ENCODE assay signal across 8 mouse cellular contexts in the genomic region with DNA sequence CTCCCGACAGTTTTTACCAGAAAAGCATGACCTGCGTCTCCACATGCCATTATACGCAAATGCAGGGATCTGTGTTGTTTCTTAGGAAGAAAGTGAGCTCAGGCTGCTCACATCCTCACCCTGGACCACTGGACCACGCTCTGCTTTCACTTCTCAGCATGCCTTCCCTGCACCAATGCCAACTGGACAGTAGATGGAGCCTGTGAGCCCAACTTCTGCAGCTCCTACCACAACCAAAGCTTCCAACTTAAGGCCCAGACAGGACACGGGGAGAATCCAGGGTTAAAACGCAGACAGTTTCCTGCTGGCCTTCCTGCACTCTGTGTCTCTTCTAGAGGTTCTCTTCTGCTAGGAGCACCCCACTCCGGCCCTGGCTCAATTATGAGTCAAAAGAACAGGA.
A peak's percentile ranks its signal among the peaks of the same experiment; 100 is the strongest.
DNase-seq lines count a peak whose midpoint lies in the region; ATAC-seq and TF ChIP-seq lines count a peak whose summit lies in the region.

No protein-coding gene starts in this region.

- H3K9ac ChIP-seq in kidney, postnatal 0 days (ENCODE audit: low read depth, low read length), result no peak overlapping the region
- no peak overlapping the region for H3K9ac ChIP-seq in liver, embryonic 14.5 days (replicated peaks)
- H3K9ac ChIP-seq in neural tube, embryonic 12.5 days, result no peak overlapping the region
- no peak overlapping the region for H3K9ac ChIP-seq in stomach, postnatal 0 days (ENCODE audit: low read length)

- H3K4me3 ChIP-seq in kidney, postnatal 0 days (replicated peaks; ENCODE audit: low read depth, low read length), result no peak overlapping the region
- H3K4me3 ChIP-seq in liver, embryonic 14.5 days (ENCODE audit: insufficient read depth in 1 of 2, low read depth in 2 of 2, low read length in 2 of 2), result no peak overlapping the region
- H3K4me3 ChIP-seq in neural tube, embryonic 12.5 days, result no peak overlapping the region
- H3K4me3 ChIP-seq in stomach, postnatal 0 days (ENCODE audit: low read depth, low read length), result no peak overlapping the region

- intact Hi-C loops in gastrocnemius, postnatal 36 days (cut with DNase I), result loop anchor here (2.0 kb wide), 1 partner anchor 100 kb away; no protein-coding TSS in a partner anchor

- no peaks in the 10 kb centered on the region for H3K27me3 ChIP-seq in kidney, postnatal 0 days (ENCODE audit: insufficient read depth, low read length)
- no peaks in the 10 kb centered on the region for H3K27me3 ChIP-seq in liver, embryonic 14.5 days (ENCODE audit: control insufficient read depth, insufficient read depth, low read length)
- no peaks in the 10 kb centered on the region for H3K27me3 ChIP-seq in neural tube, embryonic 12.5 days (replicated peaks)
- no peaks in the 10 kb centered on the region for H3K27me3 ChIP-seq in stomach, postnatal 0 days (ENCODE audit: control insufficient read depth, insufficient read depth, low read length)

- no peak for TF ChIP-seq EP300 in liver, embryonic 14.5 days (IDR thresholded peaks at IDR 0.05; ENCODE audit: low read depth)
- TF ChIP-seq EP300 in stomach, postnatal 0 days (optimal IDR thresholded peaks at IDR 0.05), result no peak

- H3K4me1 ChIP-seq in kidney, postnatal 0 days (replicated peaks; ENCODE audit: insufficient read depth, low read length), result peaks cover 2% of the 10 kb centered on the region; the same call in 1 of the 2 replicates
- no peaks in the 10 kb centered on the region for H3K4me1 ChIP-seq in liver, embryonic 14.5 days (replicated peaks; ENCODE audit: control insufficient read depth in 2 of 2, insufficient read depth in 2 of 2, low read length in 1 of 2)
- H3K4me1 ChIP-seq in neural tube, embryonic 12.5 days, result peaks cover 8% of the 10 kb centered on the region; the same call in 1 of the 2 replicates
- peaks cover 5% of the 10 kb centered on the region; the same call in 1 of the 2 replicates for H3K4me1 ChIP-seq in stomach, postnatal 0 days (replicated peaks; ENCODE audit: control insufficient read depth, insufficient read depth)

- no peaks in the 10 kb centered on the region for H3K9me3 ChIP-seq in kidney, postnatal 0 days (replicated peaks; ENCODE audit: low read length)
- no peaks in the 10 kb centered on the region for H3K9me3 ChIP-seq in liver, embryonic 14.5 days (ENCODE audit: control insufficient read depth, low read length)
- peaks cover 6% of the 10 kb centered on the region; the same call in 1 of the 2 replicates for H3K9me3 ChIP-seq in neural tube, embryonic 12.5 days
- no peaks in the 10 kb centered on the region for H3K9me3 ChIP-seq in stomach, postnatal 0 days (ENCODE audit: control insufficient read depth, low read length)

- 0 out of 2 replicates have a peak, but pooled peaks have one; percentile 33 for ATAC-seq in kidney, postnatal 0 days (replicated peaks; ENCODE audit: low FRiP score, low read depth)
- no peak for ATAC-seq in liver, embryonic 14.5 days (ENCODE audit: insufficient read depth)
- ATAC-seq in neural tube, embryonic 12.5 days (ENCODE audit: low FRiP score, low read depth), result peak; percentile 49; the same call in 1 of the 2 replicates
- peak; percentile 53; the same call in 1 of the 2 replicates for ATAC-seq in stomach, postnatal 0 days (ENCODE audit: low FRiP score, low TSS enrichment)

- H3K36me3 ChIP-seq in kidney, postnatal 0 days (ENCODE audit: insufficient read depth, low read length), result no peaks in the 10 kb centered on the region
- no peaks in the 10 kb centered on the region for H3K36me3 ChIP-seq in liver, embryonic 14.5 days (replicated peaks; ENCODE audit: control insufficient read depth, insufficient read depth, low read depth)
- H3K36me3 ChIP-seq in neural tube, embryonic 12.5 days, result no peaks in the 10 kb centered on the region
- no peaks in the 10 kb centered on the region for H3K36me3 ChIP-seq in stomach, postnatal 0 days (ENCODE audit: control insufficient read depth, insufficient read depth, low read length)

- 11% methylated on average over 7 of the region's 7 CpGs for WGBS in kidney, postnatal 0 days
- whole genome bisulfite sequencing in liver, embryonic 14.5 days (ENCODE audit: insufficient replicate concordance), result 8% methylated on average over 7 of the region's 7 CpGs
- 18% methylated on average over 7 of the region's 7 CpGs for WGBS in neural tube, embryonic 12.5 days
- WGBS in stomach, postnatal 0 days, result 10% methylated on average over 7 of the region's 7 CpGs

- no peak overlapping the region for H3K4me2 ChIP-seq in kidney, postnatal 0 days (ENCODE audit: low read length)
- H3K4me2 ChIP-seq in liver, embryonic 14.5 days (ENCODE audit: low read depth), result no peak overlapping the region
- no peak overlapping the region for H3K4me2 ChIP-seq in neural tube, embryonic 12.5 days (replicated peaks)
- no peak overlapping the region for H3K4me2 ChIP-seq in stomach, postnatal 0 days (replicated peaks; ENCODE audit: low read depth)

- DNase-seq in CD4-positive helper T cell, adult 2 months (ENCODE audit: low read depth, low spot score), result peak; percentile 69
- peak; percentile 72 for DNase-seq in adrenal gland, adult 2 months
- peak; percentile 63 for DNase-seq in embryo, embryonic 11.5 days (ENCODE audit: low read depth, low spot score)
- DNase-seq in gastrocnemius, postnatal 36 days, result peak; percentile 44 to 51
- DNase-seq in kidney, postnatal 0 days (ENCODE audit: low spot score), result peak; percentile 90
- DNase-seq in liver, embryonic 14.5 days (ENCODE audit: low read depth in 3 of 3, low spot score in 3 of 3), result peak in 2 of 3 experiments; percentile 16 to 17
- DNase-seq in stomach, postnatal 0 days (ENCODE audit: low spot score), result peak; percentile 75

- no peak overlapping the region for H3K27ac ChIP-seq in kidney, postnatal 0 days
- no peak overlapping the region for H3K27ac ChIP-seq in liver, embryonic 14.5 days
- no peak overlapping the region for H3K27ac ChIP-seq in neural tube, embryonic 12.5 days
- H3K27ac ChIP-seq in stomach, postnatal 0 days (replicated peaks), result no peak overlapping the region

- TF ChIP-seq CTCF in kidney, postnatal 0 days (IDR thresholded peaks at IDR 0.05; ENCODE audit: low read depth), result peak; percentile 83
- TF ChIP-seq CTCF in liver, embryonic 14.5 days (IDR thresholded peaks at IDR 0.05; ENCODE audit: low read depth), result peak; percentile 82
- TF ChIP-seq CTCF in stomach, postnatal 0 days (IDR thresholded peaks at IDR 0.05; ENCODE audit: low read depth), result peak; percentile 91

Comparison
In these comparisons a context has a peak if more than half of its experiments do, and no peak if none do; other contexts are left out.
1. DNase-seq: peak in every context shown above with its lines; median percentile 90 in kidney, postnatal 0 days; 75 in stomach, postnatal 0 days; 72 in adrenal gland, adult 2 months; 69 in CD4-positive helper T cell, adult 2 months; 63 in embryo, embryonic 11.5 days; 48 in gastrocnemius, postnatal 36 days; 16 in liver, embryonic 14.5 days.